Mouse (Mus musculus) embryonic facial prominence, embryonic 12.5 days (tissue): ENCODE measurements at regions not wholly inside any gene's neighbourhood (a gene's known extent, or its start where the extent isn't known, plus 50 kb on each side); places are given as distances from the start of the nearest gene placed in this dataset.
"Not testable (repeated sequence)": the region's sequence is repeated elsewhere in the genome, so short reads cannot be mapped to it uniquely, and the experiment has no call there.

Experiments
- ATAC-seq: fragments of 200-750 bp; cut with Nextera tagmentation; 2 replicates; pipeline ENCODE4 v1.8.0; 2017; ENCODE audit not compliant: insufficient number of reproducible peaks, insufficient read depth, low FRiP score, low TSS enrichment
- H3K27ac ChIP-seq: fragments of 300-500 bp; sonication (generic); 2 replicates; pipeline ENCODE4 v1.5.1; 2016; ENCODE audit warnings: mild to moderate bottlenecking
- H3K27me3 ChIP-seq: fragments of 300-500 bp; sonication (generic); 2 replicates; pipeline ENCODE4 v1.6.1; 2016; ENCODE audit warnings: mild to moderate bottlenecking, moderate library complexity
- H3K36me3 ChIP-seq: fragments of 300-500 bp; sonication (generic); 2 replicates; pipeline ENCODE4 v1.6.1; 2016; ENCODE audit warnings: mild to moderate bottlenecking
- H3K4me1 ChIP-seq: fragments of 300-500 bp; sonication (generic); 2 replicates; pipeline ENCODE4 v1.6.1; 2016
- H3K4me2 ChIP-seq: fragments of 300-500 bp; sonication (generic); replicated peaks from 2 replicates; pipeline ENCODE4 v1.6.1; 2016; ENCODE audit warnings: mild to moderate bottlenecking, moderate library complexity
- H3K4me3 ChIP-seq: fragments of 300-500 bp; sonication (generic); 2 replicates; pipeline ENCODE4 v1.5.1; 2016; ENCODE audit warnings: mild to moderate bottlenecking
- H3K9ac ChIP-seq: fragments of 300-500 bp; sonication (generic); 2 replicates; pipeline ENCODE4 v1.6.1; 2016; ENCODE audit warnings: mild to moderate bottlenecking, moderate library complexity
- H3K9me3 ChIP-seq: fragments of 300-500 bp; sonication (generic); 2 replicates; pipeline ENCODE4 v1.6.1; 2016; ENCODE audit warnings: mild to moderate bottlenecking, moderate library complexity
- WGBS: fragments of 180-500 bp; shearing (Covaris S2); methylation state at CpG from one replicate; pipeline ENCODE4 v1.1.7; 2016; 5-methylcytosine and 5-hydroxymethylcytosine counted together

DNA sequence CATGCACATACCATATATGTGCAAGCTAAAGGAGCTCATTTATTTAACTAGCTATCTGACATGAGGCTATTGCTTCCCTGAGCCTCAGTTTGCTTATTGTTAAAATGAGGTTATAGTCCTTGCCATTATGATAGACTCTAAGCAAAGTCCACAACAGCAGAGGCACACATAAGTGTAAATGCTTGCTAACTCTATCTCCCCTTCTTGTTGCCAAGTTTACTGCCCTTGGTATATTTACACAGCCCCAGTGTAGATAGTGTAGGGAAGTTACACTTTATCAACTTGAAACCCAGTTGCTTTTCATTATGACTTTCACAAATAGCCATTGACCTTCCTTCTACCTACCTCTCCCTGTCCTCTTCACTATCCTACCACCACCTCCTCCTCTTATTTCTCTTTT lies 782.6 kb upstream of the Agtr1b start:
- no peak overlapping the region for H3K4me2 ChIP-seq
- H3K4me3 ChIP-seq, result no peak overlapping the region
- H3K27me3 ChIP-seq, result no peaks in the 10 kb centered on the region
- H3K9me3 ChIP-seq, result no peaks in the 10 kb centered on the region
- H3K36me3 ChIP-seq, result no peaks in the 10 kb centered on the region
- H3K9ac ChIP-seq, result no peak overlapping the region
- ATAC-seq, result no peak
- H3K27ac ChIP-seq, result no peak overlapping the region
- no peaks in the 10 kb centered on the region for H3K4me1 ChIP-seq

DNA sequence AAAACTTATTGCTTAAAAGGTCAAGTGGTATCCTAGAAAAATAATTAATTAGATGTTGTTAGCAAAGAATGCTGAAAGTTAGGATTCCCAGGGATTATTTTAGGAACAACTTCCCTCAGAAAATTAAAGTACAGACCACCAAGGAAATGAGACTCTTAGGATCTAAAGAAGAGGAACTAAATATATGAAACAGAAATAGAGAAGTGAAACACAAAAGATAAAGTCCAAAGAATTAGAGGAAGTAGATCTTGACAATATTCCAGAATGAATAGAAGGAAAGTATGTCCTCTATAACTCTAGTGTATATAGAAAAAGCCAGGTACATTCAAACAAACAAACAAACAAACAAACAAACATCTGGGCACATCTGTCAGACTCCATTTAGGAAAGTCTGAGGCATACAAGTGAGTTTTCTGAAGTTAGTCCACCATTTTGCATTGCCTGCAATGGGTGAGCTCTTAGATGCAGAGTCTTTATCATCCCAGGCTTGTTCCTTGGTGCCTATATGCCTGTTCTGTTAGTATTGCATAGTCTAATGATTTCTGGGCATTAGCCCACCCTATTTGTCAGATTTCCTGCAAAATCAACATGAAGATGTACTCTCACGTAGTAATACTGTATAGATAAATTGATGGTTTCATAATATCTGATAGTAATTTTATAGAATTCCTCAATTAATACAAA lies 762.0 kb upstream of the Agtr1b start:
- 84% methylated on average over 1 of the region's 1 CpGs for WGBS

DNA sequence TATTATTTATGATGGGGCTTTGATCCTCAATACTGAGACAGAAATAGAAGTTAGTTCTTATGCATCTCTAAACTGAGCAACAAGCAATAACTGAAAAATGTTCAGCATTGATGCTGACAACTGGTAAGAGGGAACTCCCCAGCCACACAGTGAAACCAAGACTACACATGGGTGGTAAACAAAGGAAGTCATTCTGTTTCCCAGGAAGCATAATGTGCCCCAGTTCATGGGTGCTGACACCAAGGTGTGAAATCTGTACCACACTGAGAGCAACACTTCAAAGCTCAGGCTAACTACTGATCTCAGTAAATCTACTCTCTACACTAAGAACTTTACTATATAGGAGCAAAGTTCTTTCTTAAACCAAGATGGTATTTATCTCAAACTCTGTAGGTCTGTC lies 759.2 kb upstream of the Agtr1b start:
- no peak for ATAC-seq
- Histone ChIP-seq H3K4me3 (no peak overlapping the region), H3K9ac (no peak overlapping the region), H3K27ac (no peak overlapping the region), H3K9me3 (no peaks in the 10 kb centered on the region), H3K36me3 (no peaks in the 10 kb centered on the region), H3K4me1 (no peaks in the 10 kb centered on the region), H3K4me2 (no peak overlapping the region), H3K27me3 (no peaks in the 10 kb centered on the region)

More for the DNA sequence above, 762.0 kb upstream of the Agtr1b start:
- Histone ChIP-seq H3K9me3 (no peaks in the 10 kb centered on the region), H3K4me2 (no peak overlapping the region), H3K4me1 (no peaks in the 10 kb centered on the region), H3K27ac (no peak overlapping the region), H3K36me3 (no peaks in the 10 kb centered on the region), H3K9ac (no peak overlapping the region), H3K4me3 (no peak overlapping the region), H3K27me3 (no peaks in the 10 kb centered on the region)
- ATAC-seq, result no peak

DNA sequence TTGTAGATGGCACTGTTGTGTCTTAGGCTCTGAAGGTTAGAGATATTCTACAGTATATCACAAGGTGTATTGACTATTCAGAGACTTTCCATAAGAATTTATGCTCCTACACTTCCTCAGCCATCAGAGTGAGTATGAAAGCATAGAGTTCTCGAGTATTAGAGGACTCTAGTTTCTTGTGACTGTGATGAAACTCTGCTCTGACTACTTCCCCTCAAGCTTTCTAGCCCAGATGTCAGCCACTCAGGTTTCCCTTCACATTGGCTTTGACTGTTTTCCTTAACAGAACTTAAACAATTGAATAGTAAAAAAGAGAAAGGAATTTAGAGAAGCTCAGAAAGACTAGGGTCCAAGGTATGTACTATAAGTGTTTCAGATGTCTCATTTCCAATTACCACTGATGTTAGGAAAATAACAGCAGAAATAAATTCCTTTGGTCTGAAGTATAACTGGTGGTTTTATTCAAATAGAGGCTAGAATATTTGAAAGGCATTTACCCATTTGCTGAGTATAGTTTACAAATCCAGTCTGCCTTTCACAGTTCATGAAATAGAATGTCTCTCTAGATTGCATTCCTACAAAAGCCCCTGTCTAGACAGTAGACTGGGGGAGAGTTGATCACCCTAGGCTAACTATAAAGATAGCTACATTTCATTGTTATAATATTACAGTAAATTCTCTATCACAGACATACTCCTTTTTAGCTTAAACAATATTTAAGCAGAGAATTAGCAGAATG lies 751.4 kb upstream of the Agtr1b start:
- 58% methylated on average over 1 of the region's 1 CpGs for WGBS
- H3K4me1 ChIP-seq, result no peaks in the 10 kb centered on the region
- no peak overlapping the region for H3K4me3 ChIP-seq
- no peak overlapping the region for H3K9ac ChIP-seq
- H3K27ac ChIP-seq, result no peak overlapping the region
- H3K36me3 ChIP-seq, result no peaks in the 10 kb centered on the region
- no peaks in the 10 kb centered on the region for H3K9me3 ChIP-seq
- no peaks in the 10 kb centered on the region for H3K27me3 ChIP-seq
- ATAC-seq, result no peak
- H3K4me2 ChIP-seq, result no peak overlapping the region

DNA sequence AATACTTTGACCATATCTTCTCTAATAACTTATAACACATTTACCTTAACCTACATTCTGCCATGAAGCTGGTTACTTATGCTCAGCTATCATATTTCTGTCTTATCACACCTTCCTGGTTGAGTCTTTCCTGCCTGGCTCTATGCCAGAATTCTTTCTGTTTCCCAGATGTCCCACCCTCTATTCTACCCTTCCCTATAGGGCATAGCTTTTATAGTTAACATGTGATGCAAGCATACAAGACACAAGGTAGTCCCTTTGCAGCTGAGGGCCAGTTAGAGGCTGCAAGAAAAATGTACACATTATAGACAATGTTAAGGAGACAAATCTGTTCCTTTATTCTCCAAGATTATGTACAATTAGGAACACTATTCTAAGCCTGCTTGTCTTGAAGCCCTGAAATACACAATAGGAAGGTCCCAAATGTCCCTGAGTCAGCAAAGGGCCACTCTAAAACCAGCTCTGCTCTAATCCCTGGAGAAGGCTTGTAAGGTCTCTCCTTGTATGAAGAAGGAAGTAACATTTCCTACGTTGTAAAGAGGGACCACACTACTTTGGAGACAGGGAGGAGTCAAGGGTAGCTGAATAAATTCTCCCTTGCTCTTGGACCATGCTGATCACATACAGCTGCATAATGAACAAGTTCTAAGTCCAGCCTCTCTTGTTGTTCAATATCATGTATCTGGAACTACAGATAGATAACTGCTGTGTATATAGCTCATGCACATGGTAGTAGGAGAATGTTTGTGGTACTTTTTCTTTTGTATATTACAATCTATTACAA lies 745.0 kb upstream of the Agtr1b start:
- no peak overlapping the region for H3K4me3 ChIP-seq
- no peak overlapping the region for H3K27ac ChIP-seq
- ATAC-seq, result no peak
- no peak overlapping the region for H3K9ac ChIP-seq
- H3K36me3 ChIP-seq, result no peaks in the 10 kb centered on the region
- H3K4me2 ChIP-seq, result no peak overlapping the region
- H3K27me3 ChIP-seq, result no peaks in the 10 kb centered on the region
- WGBS, result 57% methylated on average over 1 of the region's 1 CpGs
- no peaks in the 10 kb centered on the region for H3K4me1 ChIP-seq
- no peaks in the 10 kb centered on the region for H3K9me3 ChIP-seq

DNA sequence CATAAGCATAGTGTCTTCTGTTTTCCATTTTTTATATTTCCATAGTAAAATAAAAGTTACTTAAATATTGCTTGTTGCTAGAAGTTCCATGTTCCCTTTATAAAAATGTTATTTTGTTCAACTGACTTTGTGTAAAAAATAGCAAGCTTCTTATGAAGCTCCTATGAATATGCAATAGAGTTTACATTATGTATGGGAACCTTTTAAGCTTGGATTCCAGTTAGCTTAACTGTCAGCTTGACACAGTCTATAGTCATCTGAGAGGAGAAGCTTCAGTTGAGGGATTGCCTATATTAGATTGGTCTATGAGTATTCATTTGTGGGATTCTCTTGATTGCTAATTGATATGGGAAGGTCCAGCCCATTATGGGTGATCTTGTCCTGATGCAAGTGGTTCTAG lies 723.2 kb upstream of the Agtr1b start:
- Histone ChIP-seq H3K27me3 (no peaks in the 10 kb centered on the region), H3K9me3 (no peaks in the 10 kb centered on the region), H3K4me2 (no peak overlapping the region), H3K36me3 (no peaks in the 10 kb centered on the region), H3K4me1 (no peaks in the 10 kb centered on the region), H3K4me3 (no peak overlapping the region), H3K27ac (no peak overlapping the region), H3K9ac (no peak overlapping the region)
- ATAC-seq, result no peak

DNA sequence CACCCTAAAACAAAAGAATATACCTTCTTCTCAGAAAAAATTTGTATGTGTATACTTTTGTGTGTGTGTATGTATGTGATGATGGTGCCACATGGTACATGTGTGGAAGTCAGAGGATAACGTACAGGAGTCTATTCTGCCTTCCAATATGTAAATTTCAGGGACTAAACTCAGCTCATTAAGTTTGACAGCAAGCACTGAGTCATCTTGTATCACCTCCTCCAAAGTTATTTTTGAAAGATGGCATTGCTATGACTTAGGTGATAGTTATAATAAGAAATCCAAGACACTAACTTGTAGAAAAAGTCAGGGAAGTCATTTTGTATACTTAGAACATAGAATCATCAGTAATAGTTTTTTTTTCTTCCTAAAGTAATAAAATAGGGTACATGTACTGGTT lies 719.4 kb upstream of the Agtr1b start:
- Histone ChIP-seq H3K4me2 (no peak overlapping the region), H3K27me3 (no peaks in the 10 kb centered on the region), H3K9ac (no peak overlapping the region), H3K27ac (no peak overlapping the region), H3K4me1 (no peaks in the 10 kb centered on the region), H3K36me3 (no peaks in the 10 kb centered on the region), H3K4me3 (no peak overlapping the region), H3K9me3 (no peaks in the 10 kb centered on the region)
- ATAC-seq, result no peak
- 72% methylated on average over 1 of the region's 1 CpGs for WGBS

DNA sequence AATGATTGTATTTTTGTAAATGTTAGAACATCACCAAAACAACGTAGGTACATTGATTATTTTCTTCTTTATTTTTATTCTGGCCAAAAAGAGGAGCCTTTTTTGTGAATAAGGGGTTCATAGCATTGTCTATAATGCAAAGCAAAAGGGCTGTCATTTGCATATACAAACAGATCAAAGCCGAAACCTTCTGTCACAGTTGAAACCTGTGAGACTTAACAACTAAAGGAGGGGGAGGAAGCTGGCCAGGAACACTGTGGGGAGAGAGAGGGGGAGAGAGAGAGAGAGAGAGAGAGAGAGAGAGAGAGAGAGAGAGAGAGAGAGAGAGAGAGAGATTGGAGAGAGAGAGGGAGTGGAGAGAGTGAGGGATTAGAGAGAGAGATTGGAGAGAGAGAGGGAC lies 710.6 kb upstream of the Agtr1b start:
- no peak overlapping the region for H3K27ac ChIP-seq
- no peaks in the 10 kb centered on the region for H3K27me3 ChIP-seq
- no peaks in the 10 kb centered on the region for H3K9me3 ChIP-seq
- no peak overlapping the region for H3K9ac ChIP-seq
- no peak overlapping the region for H3K4me3 ChIP-seq
- ATAC-seq, result no peak
- H3K36me3 ChIP-seq, result no peaks in the 10 kb centered on the region
- 75% methylated on average over 2 of the region's 2 CpGs for WGBS
- H3K4me2 ChIP-seq, result no peak overlapping the region
- no peaks in the 10 kb centered on the region for H3K4me1 ChIP-seq

DNA sequence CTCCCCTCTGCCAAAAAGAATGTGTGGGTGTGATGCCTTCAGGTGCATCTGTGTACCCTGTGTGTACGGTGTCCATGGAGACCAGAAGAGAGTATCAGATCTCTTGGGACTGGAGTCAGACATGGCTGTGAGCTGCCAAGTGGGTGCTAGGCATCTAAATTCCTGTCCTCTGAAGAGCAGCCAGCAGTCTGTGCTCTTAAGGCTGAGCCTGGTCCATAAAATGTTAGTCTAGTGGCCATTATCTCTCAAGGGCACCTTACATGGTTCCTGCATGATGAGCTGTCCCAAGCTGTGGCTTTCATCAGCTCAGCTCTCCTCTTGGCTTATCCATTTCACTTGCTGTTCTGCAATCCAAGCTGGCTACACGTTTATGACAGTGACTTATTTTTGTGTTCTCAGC lies 686.4 kb upstream of the Agtr1b start:
- not testable (repeated sequence) for H3K27me3 ChIP-seq, H3K4me1 ChIP-seq, H3K36me3 ChIP-seq, ATAC-seq, H3K4me3 ChIP-seq, H3K9ac ChIP-seq, H3K27ac ChIP-seq, H3K9me3 ChIP-seq, H3K4me2 ChIP-seq
- 62% methylated on average over 1 of the region's 2 CpGs for WGBS

DNA sequence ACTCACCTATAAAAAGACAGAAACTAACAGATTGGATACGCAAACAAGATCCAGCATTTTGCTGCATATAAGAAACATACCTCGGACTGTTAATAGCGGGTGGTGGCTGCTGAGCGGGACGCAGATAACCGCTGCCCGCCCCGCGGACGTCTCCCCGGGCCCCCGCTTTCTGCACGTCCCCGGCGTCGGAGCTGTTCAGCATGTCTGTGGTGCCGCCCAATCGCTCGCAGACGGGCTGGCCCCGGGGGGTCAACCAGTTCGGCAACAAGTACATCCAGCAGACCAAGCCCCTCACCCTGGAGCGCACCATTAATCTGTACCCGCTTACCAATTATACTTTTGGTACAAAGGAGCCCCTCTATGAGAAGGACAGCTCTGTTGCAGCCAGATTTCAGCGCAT lies 682.4 kb upstream of the Agtr1b start:
- not testable (repeated sequence) for H3K36me3 ChIP-seq, H3K4me2 ChIP-seq, H3K9me3 ChIP-seq, H3K4me1 ChIP-seq, H3K27me3 ChIP-seq, ATAC-seq, H3K4me3 ChIP-seq, H3K27ac ChIP-seq, H3K9ac ChIP-seq
- WGBS, result 65% methylated on average over 23 of the region's 25 CpGs

DNA sequence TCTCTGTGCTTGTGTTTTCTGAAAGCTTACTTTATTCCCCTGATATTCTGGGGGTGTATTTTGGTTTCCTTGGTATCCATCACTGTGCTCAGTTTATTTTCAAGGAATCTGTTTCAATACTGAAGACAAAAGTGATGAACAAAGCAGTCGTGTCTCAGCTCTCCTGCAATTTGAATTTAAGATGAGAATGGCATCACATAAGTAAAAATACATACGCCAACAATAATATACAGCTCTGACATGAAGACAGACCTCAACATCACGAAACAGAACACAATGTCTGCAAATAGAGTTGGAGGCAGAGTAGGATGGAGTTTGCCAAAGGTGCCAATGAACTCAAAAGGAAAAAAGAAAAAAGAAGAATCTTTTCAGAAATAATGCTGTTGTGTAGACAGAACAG lies 679.0 kb upstream of the Agtr1b start:
- no peak overlapping the region for H3K4me3 ChIP-seq
- H3K27ac ChIP-seq, result no peak overlapping the region
- no peak overlapping the region for H3K4me2 ChIP-seq
- H3K9me3 ChIP-seq, result no peaks in the 10 kb centered on the region
- H3K36me3 ChIP-seq, result no peaks in the 10 kb centered on the region
- H3K9ac ChIP-seq, result no peak overlapping the region
- no peaks in the 10 kb centered on the region for H3K4me1 ChIP-seq
- H3K27me3 ChIP-seq, result no peaks in the 10 kb centered on the region
- ATAC-seq, result no peak
- WGBS, result 75% methylated on average over 3 of the region's 3 CpGs

DNA sequence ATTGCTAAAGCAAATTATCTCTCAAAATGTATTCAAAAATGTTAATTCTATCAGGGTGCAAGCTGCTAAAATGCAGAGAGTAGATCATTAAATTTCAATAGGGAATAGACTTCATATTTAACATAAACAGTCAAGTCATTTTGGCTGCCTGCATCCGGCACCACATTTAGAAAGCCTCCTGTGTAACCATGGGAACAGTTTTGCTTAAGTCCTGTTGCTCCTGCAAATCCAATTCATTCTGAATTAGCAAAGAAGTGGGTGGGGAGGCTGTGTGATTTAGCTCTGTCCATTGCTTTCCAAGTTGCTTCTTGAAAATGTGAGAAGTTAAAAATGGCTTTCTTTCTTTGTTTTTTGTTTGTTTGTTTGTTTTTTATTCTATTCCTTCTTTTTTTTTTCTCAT lies 658.9 kb upstream of the Agtr1b start:
- Histone ChIP-seq H3K27me3 (no peaks in the 10 kb centered on the region), H3K4me3 (no peak overlapping the region), H3K4me2 (no peak overlapping the region), H3K36me3 (no peaks in the 10 kb centered on the region), H3K9me3 (no peaks in the 10 kb centered on the region), H3K9ac (no peak overlapping the region), H3K4me1 (no peaks in the 10 kb centered on the region), H3K27ac (no peak overlapping the region)
- no peak for ATAC-seq
- 47% methylated on average over 1 of the region's 1 CpGs for WGBS
